Mouse (Mus musculus) kidney, embryonic 15.5 days (tissue): ENCODE measurements around the gene Prss21. TPM values are rescaled to one million over a fixed set of nuclear protein-coding genes. Genes with fewer than 3 reads are reported as not detected.

Experiments
- ATAC-seq: fragments of 200-750 bp; cut with Nextera tagmentation; replicated peaks from 2 replicates; pipeline ENCODE4 v1.8.0; 2017; ENCODE audit warnings: moderate TSS enrichment; ENCODE audit not compliant: low FRiP score
- H3K27ac ChIP-seq: fragments of 300-500 bp; sonication (generic); 2 replicates; pipeline ENCODE4 v1.5.1; 2015; ENCODE audit warnings: mild to moderate bottlenecking, inconsistent platforms
- H3K27me3 ChIP-seq: fragments of 300-500 bp; sonication (generic); 2 replicates; pipeline ENCODE4 v1.6.1; 2015; ENCODE audit warnings: inconsistent platforms
- H3K36me3 ChIP-seq: fragments of 300-500 bp; sonication (generic); 2 replicates; pipeline ENCODE4 v1.6.1; 2015; ENCODE audit warnings: inconsistent platforms
- H3K4me1 ChIP-seq: fragments of 300-500 bp; sonication (generic); 2 replicates; pipeline ENCODE4 v1.6.1; 2015; ENCODE audit warnings: inconsistent platforms
- H3K4me2 ChIP-seq: fragments of 300-500 bp; sonication (generic); 2 replicates; pipeline ENCODE4 v1.6.1; 2015; ENCODE audit warnings: moderate library complexity, mild to moderate bottlenecking, inconsistent platforms
- H3K4me3 ChIP-seq: fragments of 300-500 bp; sonication (generic); replicated peaks from 2 replicates; pipeline ENCODE4 v1.5.1; 2015; ENCODE audit warnings: mild to moderate bottlenecking, inconsistent platforms
- H3K9ac ChIP-seq: fragments of 300-500 bp; sonication (generic); 2 replicates; pipeline ENCODE4 v1.6.1; 2015; ENCODE audit warnings: mild to moderate bottlenecking, inconsistent platforms
- H3K9me3 ChIP-seq: fragments of 300-500 bp; sonication (generic); replicated peaks from 2 replicates; pipeline ENCODE4 v1.6.1; 2016; ENCODE audit warnings: inconsistent platforms
- WGBS: fragments of 180-500 bp; shearing (Covaris S2); methylation state at CpG from one replicate; pipeline ENCODE4 v1.1.7; 2015; ENCODE audit warnings: mixed read lengths; 5-methylcytosine and 5-hydroxymethylcytosine counted together
- polyA plus RNA-seq: library from polyadenylated mRNA; unstranded; fragments of >200 nt; fragmentation: Nextera tagmentation; extraction: Ambion mirVana; gene quantifications from 2 replicates; pipeline ENCODE4 v1.2.1, GENCODE M21; 2015

Prss21 gene
- polyA plus RNA-seq, 1 experiment from 2014 or later: not detected

- peaks cover 10% of the 10 kb centered on the region; the same call in 1 of the 2 replicates for H3K4me1 ChIP-seq
- H3K27ac ChIP-seq: no peak overlapping the region
- no peak for ATAC-seq
- H3K9ac ChIP-seq: no peak overlapping the region
- no peak overlapping the region for H3K4me2 ChIP-seq
- H3K36me3 ChIP-seq: no peaks in the 10 kb centered on the region
- H3K9me3 ChIP-seq: no peaks in the 10 kb centered on the region
- H3K27me3 ChIP-seq: no peaks in the 10 kb centered on the region
- no peak overlapping the region for H3K4me3 ChIP-seq
- WGBS: 33% methylated on average over 4 of the region's 4 CpGs
Measured at GRCm38 (mm10) chr17:23841145-23841544, 26.7 kb upstream of the Prss21 start.

- peak overlapping the region; percentile 53 for H3K4me2 ChIP-seq
- H3K36me3 ChIP-seq: no peaks in the 10 kb centered on the region
- H3K9me3 ChIP-seq: no peaks in the 10 kb centered on the region
- no peak overlapping the region for H3K27ac ChIP-seq
- no peak overlapping the region for H3K9ac ChIP-seq
- peaks cover 10% of the 10 kb centered on the region; the same call in 1 of the 2 replicates for H3K4me1 ChIP-seq
- WGBS: 47% methylated on average over 23 of the region's 23 CpGs
- H3K4me3 ChIP-seq: peak overlapping the region; percentile 29
- no peaks in the 10 kb centered on the region for H3K27me3 ChIP-seq
- peak; percentile 58 for ATAC-seq
Measured at GRCm38 (mm10) chr17:23843141-23843811, 24.6 kb upstream of the Prss21 start.

- H3K9me3 ChIP-seq: no peaks in the 10 kb centered on the region
- WGBS: 10% methylated on average over 19 of the region's 19 CpGs
- ATAC-seq: peak; percentile 57
- peak within 1 kb of the TSS; percentile 29 for H3K4me3 ChIP-seq
- no peak within 1 kb of the TSS for H3K9ac ChIP-seq
- H3K36me3 ChIP-seq: no peaks in the 10 kb centered on the region
- H3K4me2 ChIP-seq: peak within 1 kb of the TSS; percentile 53
- no peak within 1 kb of the TSS for H3K27ac ChIP-seq
- H3K27me3 ChIP-seq: no peaks in the 10 kb centered on the region
- H3K4me1 ChIP-seq: peaks cover 10% of the 10 kb centered on the region; the same call in 1 of the 2 replicates
Measured at GRCm38 (mm10) chr17:23843812-23844273, 24.0 kb upstream of the Prss21 start, which contains the start of the genes Prss32 and Prss41. Prss32 (plus strand) TSS chr17:23843855. Prss41 (minus strand) TSS chr17:23844172.

- H3K4me2 ChIP-seq: no peak overlapping the region
- no peak for ATAC-seq
- H3K9me3 ChIP-seq: no peaks in the 10 kb centered on the region
- 72% methylated on average over 2 of the region's 2 CpGs for WGBS
- no peaks in the 10 kb centered on the region for H3K36me3 ChIP-seq
- no peak overlapping the region for H3K27ac ChIP-seq
- no peak overlapping the region for H3K4me3 ChIP-seq
- H3K27me3 ChIP-seq: no peaks in the 10 kb centered on the region
- no peak overlapping the region for H3K9ac ChIP-seq
- H3K4me1 ChIP-seq: no peaks in the 10 kb centered on the region
Measured at GRCm38 (mm10) chr17:23850028-23850427, 17.8 kb upstream of the Prss21 start.

- no peak overlapping the region for H3K9ac ChIP-seq
- no peak overlapping the region for H3K4me3 ChIP-seq
- no peak for ATAC-seq
- H3K4me1 ChIP-seq: no peaks in the 10 kb centered on the region
- no peak overlapping the region for H3K27ac ChIP-seq
- H3K4me2 ChIP-seq: no peak overlapping the region
- H3K27me3 ChIP-seq: no peaks in the 10 kb centered on the region
- WGBS: 58% methylated on average over 19 of the region's 19 CpGs
- no peaks in the 10 kb centered on the region for H3K9me3 ChIP-seq
- no peaks in the 10 kb centered on the region for H3K36me3 ChIP-seq
Measured at GRCm38 (mm10) chr17:23850853-23851749, 16.8 kb upstream of the Prss21 start.

GRCm38 (mm10) chr17:23853292-23853691, 14.6 kb upstream of the Prss21 start:
- no peaks in the 10 kb centered on the region for H3K27me3 ChIP-seq
- H3K4me2 ChIP-seq: no peak overlapping the region
- peak; percentile 36 for ATAC-seq
- 37% methylated on average over 5 of the region's 5 CpGs for WGBS
- no peaks in the 10 kb centered on the region for H3K4me1 ChIP-seq
- H3K4me3 ChIP-seq: no peak overlapping the region
- H3K27ac ChIP-seq: no peak overlapping the region
- no peaks in the 10 kb centered on the region for H3K9me3 ChIP-seq
- no peaks in the 10 kb centered on the region for H3K36me3 ChIP-seq
- H3K9ac ChIP-seq: no peak overlapping the region

- H3K4me1 ChIP-seq: no peaks in the 10 kb centered on the region
- H3K9ac ChIP-seq: no peak overlapping the region
- no peaks in the 10 kb centered on the region for H3K9me3 ChIP-seq
- no peak for ATAC-seq
- no peak overlapping the region for H3K4me3 ChIP-seq
- 85% methylated on average over 10 of the region's 10 CpGs for WGBS
- H3K27ac ChIP-seq: no peak overlapping the region
- no peaks in the 10 kb centered on the region for H3K27me3 ChIP-seq
- H3K36me3 ChIP-seq: no peaks in the 10 kb centered on the region
- no peak overlapping the region for H3K4me2 ChIP-seq
Measured at GRCm38 (mm10) chr17:23854229-23854765, 13.6 kb upstream of the Prss21 start.

- H3K4me2 ChIP-seq: no peak overlapping the region
- no peak overlapping the region for H3K27ac ChIP-seq
- no peak for ATAC-seq
- no peak overlapping the region for H3K4me3 ChIP-seq
- H3K4me1 ChIP-seq: no peaks in the 10 kb centered on the region
- no peaks in the 10 kb centered on the region for H3K27me3 ChIP-seq
- WGBS: 74% methylated on average over 6 of the region's 6 CpGs
- H3K9ac ChIP-seq: no peak overlapping the region
- H3K9me3 ChIP-seq: no peaks in the 10 kb centered on the region
- H3K36me3 ChIP-seq: no peaks in the 10 kb centered on the region
Measured at GRCm38 (mm10) chr17:23857193-23857592, 10.7 kb upstream of the Prss21 start.

GRCm38 (mm10) chr17:23857913-23858312, 9.9 kb upstream of the Prss21 start:
- no peak overlapping the region for H3K4me3 ChIP-seq
- WGBS: 78% methylated on average over 2 of the region's 2 CpGs
- H3K27ac ChIP-seq: no peak overlapping the region
- no peaks in the 10 kb centered on the region for H3K27me3 ChIP-seq
- no peak for ATAC-seq
- H3K9ac ChIP-seq: no peak overlapping the region
- no peaks in the 10 kb centered on the region for H3K4me1 ChIP-seq
- H3K36me3 ChIP-seq: no peaks in the 10 kb centered on the region
- H3K9me3 ChIP-seq: no peaks in the 10 kb centered on the region
- H3K4me2 ChIP-seq: no peak overlapping the region

- ATAC-seq: no peak
- WGBS: 90% methylated on average over 4 of the region's 4 CpGs
Measured at GRCm38 (mm10) chr17:23862926-23863325, 4.9 kb upstream of the Prss21 start.

GRCm38 (mm10) chr17:23868513-23868912, 657 bp downstream of the Prss21 start:
- H3K4me3 ChIP-seq: no peak overlapping the region
- ATAC-seq: no peak
- WGBS: 85% methylated on average over 11 of the region's 11 CpGs

More at GRCm38 (mm10) chr17:23862926-23863325, 4.9 kb upstream of the Prss21 start:
- Histone ChIP-seq H3K4me3 (no peak overlapping the region), H3K9me3 (no peaks in the 10 kb centered on the region), H3K9ac (no peak overlapping the region), H3K36me3 (no peaks in the 10 kb centered on the region), H3K4me1 (no peaks in the 10 kb centered on the region), H3K27me3 (no peaks in the 10 kb centered on the region), H3K4me2 (no peak overlapping the region), H3K27ac (no peak overlapping the region)

More at GRCm38 (mm10) chr17:23868513-23868912, 657 bp downstream of the Prss21 start:
- no peak overlapping the region for H3K4me2 ChIP-seq
- no peak overlapping the region for H3K27ac ChIP-seq
- H3K9me3 ChIP-seq: no peaks in the 10 kb centered on the region
- H3K9ac ChIP-seq: no peak overlapping the region
- no peaks in the 10 kb centered on the region for H3K36me3 ChIP-seq
- H3K4me1 ChIP-seq: no peaks in the 10 kb centered on the region
- H3K27me3 ChIP-seq: no peaks in the 10 kb centered on the region
